Mouse (Mus musculus) layer of hippocampus, postnatal 36 days (tissue): ENCODE data around the gene Fam222b. TPM values are rescaled to one million over a fixed set of nuclear protein-coding genes. Genes with fewer than 3 reads are reported as not detected.

ENCODE experiments used
- DNase-seq, 2 experiments: peaks; one replicate each; pipeline ENCODE4 v3.0.0; 2022
- total RNA-seq, 2 experiments: library from RNA; stranded (reverse); gene quantifications; 2 replicates each; pipeline ENCODE4 v1.2.3; 2021

Gene Fam222b
- total RNA-seq, 2 experiments from 2014 or later = 29.5 to 33.0 TPM

DNA sequence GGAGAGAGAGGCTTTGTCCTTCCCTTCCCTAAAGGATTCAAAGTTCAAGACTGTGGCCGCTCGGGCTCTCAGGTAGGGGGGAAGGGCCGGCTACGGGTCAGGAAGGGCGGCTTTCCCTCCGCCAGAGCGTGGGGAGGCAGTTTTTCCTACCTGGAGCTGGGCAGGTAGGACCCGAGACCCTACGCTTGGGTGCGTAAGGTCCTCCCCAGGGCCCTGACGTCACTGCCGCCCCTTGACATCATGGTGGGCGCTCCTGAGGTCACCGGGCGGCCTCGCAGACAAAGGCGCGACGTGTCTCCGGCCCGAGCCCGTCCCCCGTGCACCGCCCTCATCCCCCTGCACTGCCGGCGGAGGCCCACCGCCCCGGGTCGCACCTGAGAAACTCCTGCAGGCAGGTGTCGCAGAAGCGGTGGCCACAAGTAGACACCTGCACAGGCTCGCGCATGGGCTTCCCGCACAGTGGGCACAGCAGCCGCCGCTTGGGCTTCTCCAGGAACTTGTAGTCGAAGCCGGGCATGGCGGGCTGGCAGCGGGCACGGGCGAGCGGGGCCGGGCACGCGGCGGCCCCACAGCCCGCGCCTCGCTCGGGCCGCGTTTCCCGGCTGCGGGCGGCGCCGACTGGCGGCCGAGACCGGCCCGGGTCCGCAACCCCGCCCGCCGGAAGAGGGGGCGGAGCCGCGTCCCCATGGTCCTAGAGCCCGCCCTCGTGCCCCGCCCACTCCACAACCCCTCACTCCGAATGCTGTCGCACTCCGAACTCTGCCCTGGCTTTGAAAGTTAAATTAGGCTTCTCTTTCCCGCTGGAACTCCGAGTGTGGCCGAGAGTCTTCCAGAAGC is 70.7 kb downstream of the Fam222b start, which contains the start of gene Traf4:
Traf4 (minus strand) TSS at position 666 of the 837 bp plus-strand sequence.
- peak; percentile 72 to 75 for DNase-seq

DNA sequence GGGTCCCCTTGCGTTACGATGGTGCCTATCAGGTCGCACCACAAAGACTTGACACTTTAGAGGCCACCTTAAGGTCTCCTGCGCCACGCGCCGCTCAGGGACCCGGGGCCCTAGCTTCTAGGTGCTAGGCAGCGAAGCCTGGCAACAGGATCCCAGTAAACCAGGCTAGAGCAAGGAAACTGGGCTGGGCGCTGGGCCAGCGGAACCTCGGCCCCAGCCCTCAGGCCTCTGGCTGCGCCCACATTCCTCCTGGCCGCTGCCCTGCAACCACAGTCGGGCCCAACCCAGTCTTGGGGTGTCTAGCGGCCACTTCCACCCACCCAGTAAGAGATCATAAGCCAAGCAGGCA is 71.3 kb downstream of the Fam222b start:
- DNase-seq = no peak

DNA sequence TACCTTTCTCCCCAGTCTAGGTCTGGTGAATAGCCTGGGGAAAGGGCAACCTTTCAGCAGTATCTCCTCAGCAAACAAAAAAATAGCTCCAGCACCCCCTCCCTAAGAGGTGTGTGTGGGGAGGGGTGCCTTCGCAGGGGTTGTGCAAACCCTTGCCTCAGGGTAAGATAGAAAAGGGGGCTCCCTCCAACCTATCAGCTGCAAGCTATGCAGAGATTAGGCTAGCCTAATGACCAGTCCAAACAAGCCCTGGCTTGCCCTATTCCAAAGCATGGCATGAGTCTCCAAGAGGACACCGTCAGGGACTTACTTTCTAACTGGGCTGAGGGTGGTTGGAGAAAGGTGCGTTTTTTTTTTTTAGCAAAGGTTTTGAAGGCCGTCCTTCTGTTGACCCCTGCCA is 71.7 kb downstream of the Fam222b start:
- no peak for DNase-seq

DNA sequence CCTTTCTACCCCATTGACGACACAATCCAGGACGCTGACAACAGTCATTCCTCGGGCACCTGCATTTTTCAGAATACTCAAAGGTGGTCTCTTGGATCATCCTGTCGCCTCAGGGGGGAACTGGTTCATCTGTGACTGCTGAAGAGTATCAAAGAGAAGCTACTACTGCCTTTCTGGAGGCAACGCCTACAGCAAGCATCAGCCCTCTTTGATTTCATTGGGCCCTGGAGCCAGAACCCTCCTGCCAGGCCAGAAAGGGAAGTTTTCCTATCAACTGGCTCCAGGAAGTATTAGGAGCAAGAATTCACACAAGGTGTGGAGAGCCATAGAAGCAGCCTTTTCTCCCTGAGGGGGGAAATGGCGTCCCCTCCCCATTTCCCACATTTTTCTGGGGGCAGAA is 72.2 kb downstream of the Fam222b start:
- no peak for DNase-seq

DNA sequence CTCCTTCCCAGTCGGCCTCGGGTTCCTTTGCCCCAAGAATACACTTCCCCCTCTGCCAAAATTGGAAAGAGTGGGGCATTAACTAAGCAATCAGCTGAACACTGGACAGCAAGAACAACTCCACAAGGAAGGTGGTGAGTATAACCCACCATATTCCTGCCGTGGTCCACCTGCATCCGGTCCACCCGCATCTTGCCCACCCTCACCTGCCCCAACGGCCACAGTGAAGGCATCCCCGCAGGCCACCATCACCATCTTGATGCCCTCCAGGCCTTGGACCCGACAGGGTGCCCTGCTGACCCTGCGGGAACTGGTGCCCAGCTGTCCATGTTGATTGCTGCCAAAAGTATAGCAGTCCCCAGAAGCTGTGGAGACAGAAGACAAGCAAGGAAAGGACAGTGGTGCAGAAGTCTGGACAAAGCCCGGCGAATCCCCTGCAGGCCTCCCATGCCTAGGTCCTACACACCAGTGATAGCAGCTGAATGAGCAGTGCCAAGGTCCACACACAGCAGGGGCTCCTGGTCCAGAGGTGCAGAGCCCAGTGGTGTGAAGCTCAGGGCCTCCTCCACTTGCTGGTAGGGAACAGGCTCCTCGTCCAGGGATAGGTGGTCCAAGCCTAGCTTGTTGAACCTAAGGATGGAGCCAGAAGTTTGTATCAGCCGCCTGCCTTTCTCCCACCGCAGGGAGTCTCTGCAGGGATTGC is 72.9 kb downstream of the Fam222b start:
- no peak for DNase-seq

DNA sequence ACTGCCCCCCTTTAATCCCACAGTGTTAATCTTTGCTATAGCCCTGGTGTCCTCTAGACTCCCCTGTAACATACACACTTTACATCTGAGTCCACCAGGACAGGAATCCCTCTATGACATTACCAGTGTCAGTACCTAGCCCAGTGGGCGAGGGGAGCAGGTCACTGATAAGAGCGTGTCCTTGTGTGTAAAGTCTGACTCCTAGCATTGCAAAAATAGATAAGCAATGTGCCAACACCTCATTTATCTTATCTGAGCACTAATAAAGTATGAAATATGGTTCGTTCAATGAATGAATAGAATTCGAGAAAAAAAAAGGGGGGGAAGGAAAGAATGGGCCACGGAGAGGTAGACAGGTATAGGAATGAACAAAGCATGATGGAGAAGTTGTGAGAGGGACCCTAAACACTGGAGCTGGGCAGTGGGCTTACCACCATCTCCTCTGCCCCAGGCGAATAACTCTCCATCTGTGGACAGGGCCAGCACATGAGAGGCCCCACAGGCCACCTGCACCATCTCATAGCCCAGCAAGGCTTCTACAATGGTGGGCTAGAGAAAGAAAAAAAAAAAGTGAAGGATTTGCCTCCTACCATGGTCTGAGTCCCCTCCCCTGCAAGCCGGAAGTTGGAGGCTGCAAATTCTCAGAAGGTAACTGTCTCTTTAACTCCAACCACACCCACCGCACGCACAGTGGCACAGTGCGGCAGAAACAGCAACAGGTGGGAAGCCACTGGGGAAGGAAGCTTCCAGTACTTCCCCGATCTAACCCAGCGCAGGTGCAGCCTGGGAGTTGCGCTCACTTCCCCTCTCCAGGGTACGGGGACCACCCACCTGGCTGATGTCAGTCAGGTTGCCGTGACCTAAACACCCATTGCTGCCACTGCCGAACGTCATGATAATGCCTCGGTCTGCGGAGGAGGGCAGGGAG is 74.3 kb downstream of the Fam222b start:
- DNase-seq = no peak

DNA sequence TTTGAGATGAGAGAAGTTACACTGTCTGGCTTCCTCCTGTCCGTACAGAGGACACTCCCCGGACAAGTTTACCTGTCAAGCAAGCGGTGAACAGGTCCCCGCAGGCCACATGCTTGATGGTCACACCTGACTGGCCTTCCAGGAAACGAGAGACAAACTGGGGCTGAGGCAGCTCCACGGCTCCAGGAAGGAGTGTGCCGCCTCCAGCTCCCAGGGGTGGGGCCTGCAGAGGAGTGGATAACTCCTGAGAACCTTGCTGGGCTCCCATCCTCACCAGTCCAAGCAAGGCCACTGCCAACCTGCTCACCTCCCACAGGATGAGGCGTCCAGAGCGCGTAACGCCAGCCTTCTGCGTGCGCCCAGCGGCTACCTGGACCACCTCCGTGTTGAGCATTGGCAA is 75.8 kb downstream of the Fam222b start:
- DNase-seq = no peak

DNA sequence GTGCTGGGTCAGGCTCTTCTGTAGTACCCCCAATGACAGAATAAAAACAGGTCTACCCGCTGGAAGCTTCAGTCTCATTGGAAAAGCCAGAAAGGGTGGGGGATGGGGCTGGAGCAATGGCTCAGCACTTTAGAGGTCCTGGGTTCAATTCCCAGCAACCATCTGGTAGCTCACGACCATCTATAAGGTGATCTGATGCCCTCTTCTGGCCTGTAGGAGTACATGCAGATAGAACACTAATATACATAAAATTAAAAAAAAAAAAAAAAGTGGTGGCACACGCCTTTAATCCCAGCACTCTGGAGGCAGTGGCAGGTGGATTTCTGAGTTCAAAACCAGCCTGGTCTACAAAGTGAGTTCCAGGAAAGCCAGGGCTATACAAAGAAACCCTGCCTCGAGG is 76.9 kb downstream of the Fam222b start:
- no peak for DNase-seq

DNA sequence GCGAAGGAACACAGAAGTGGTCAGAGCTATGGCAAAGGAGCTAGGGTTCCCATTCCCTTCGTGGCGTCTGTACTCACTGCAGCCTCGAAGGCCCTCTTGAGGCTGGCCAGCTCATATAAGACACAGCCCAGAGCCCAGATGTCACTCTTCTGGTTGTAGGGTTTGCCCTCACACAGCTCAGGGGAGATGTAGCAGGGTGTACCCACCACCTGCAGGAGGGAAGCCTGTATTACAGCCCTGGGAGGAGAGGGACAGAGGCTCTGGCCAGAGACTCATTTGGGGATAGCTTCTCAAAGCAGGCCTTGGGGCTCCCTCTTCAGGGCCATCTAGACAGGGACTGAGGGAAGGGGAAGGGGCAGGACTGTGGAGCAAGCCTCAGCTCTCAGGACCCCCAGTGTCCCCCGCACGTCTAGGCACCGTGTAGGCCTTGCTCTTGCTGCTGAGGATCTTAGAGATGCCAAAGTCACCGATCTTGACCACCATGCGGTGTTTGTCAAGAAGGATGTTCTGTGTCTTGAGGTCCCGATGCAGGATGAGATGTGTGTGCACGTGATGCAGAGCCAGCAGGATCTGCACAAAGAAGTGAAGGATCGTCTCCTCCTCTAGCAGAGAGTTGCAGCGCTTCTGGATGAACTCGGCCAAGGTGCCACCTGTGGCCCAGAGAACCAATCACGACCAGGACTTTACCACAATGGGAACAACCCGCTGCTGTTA is 77.7 kb downstream of the Fam222b start:
- no peak for DNase-seq

DNA sequence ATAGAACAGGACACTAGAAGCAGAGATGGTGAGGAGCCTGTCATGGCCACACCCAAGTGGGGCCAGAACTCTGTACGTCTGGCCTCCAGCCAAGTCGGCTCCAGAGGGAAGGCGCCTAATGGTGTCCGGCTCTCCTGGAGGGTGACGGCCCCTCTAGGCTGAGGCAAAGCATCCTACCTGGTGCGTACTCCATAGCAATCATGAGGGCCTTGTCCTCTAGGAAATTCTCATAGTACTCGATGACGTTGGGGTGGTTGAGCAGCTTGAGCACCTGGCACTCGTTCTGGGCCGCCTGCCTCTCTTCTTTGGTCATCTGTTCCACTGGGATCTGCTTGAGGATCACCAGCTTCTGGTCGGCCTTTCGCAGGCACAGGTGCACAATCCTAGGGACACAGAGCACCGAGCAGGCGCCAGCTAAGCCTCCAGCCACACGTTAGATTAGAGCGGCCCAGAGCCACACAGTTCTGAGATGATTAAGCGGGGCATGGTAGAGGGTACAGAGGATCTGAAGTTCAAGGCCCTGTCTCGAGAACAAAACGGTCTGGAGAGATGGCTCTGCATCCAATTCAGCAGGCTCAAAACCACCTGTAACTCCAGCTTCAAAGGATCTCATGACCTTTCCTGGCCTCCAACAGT is 78.4 kb downstream of the Fam222b start:
- DNase-seq = no peak

DNA sequence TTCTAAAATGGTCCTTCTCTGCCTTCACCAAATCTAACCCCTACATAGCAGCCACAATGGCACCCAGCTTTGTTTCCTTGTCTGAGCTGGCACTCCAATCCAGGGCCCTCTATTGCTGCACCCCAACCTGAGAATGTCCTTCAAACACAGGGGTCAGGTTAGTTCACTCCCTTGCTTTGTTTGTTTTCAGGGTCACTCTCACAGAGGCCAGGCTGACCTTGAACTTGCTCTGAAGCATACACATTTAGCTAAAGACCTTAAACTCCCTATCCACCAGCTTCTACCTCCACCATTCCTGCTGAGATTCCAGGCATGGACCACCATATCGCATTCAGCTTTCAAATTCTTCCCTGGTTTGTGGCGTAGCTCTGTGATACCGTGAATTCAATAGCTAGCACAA is 80.0 kb downstream of the Fam222b start:
- DNase-seq = no peak

DNA sequence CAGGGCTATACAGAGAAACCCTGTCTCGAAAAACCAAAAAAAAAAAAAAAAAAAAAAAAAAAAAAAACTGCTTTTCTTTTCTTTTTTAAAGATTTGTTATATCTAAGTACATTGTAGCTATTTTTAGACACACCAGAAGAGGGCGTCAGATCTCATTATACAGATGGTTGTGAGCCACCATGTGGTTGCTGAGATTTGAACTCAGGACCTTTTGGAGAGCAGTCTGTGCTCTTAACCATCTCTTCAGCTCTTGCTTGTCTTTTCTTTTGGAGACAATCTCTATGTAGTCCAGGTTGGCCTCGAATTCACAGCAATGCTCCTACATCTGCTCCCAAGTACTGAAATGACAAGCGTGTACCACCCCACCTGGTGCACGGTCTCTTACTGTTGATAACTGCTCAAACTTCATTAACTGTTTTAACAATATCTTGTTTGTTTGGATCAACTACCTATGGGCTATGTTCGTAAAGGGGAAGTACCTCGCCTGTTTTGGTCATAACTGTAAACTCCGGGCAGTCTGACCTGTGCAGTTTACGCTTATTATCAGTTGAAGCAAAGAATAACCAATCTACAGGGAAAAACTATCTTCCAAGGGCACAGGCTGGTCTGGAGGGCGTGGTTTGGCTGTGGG is 81.4 kb downstream of the Fam222b start:
- DNase-seq = no peak

DNA sequence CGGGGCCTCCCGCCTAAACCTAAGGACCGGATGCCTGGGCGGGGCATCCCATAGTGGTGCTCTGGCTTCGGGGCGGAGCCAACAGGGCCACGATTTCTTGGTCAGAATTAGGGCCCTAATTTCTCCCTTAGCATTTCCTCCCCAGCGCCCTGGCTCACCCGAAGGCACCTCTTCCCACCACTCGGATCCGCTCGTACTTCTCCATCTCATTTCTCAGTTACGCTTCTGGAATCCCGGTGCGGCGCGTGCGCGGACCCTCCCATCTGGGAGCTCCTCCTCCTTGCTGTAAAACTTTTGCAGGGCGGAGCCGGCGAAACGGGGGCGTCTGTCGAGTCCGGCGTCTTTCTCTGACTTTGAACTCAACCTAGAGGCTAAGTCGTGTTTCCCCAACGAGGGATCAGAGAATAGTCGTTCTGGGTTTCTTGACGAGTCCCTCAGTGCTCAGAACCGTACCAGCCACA is 82.0 kb downstream of the Fam222b start, which contains the start of the genes Nek8 and Tlcd1:
Nek8 (minus strand) TSS at position 274 of the 461 bp plus-strand sequence.
Tlcd1 (plus strand) TSS at position 310 of the 461 bp plus-strand sequence.
- peak; percentile 83 to 84 for DNase-seq

DNA sequence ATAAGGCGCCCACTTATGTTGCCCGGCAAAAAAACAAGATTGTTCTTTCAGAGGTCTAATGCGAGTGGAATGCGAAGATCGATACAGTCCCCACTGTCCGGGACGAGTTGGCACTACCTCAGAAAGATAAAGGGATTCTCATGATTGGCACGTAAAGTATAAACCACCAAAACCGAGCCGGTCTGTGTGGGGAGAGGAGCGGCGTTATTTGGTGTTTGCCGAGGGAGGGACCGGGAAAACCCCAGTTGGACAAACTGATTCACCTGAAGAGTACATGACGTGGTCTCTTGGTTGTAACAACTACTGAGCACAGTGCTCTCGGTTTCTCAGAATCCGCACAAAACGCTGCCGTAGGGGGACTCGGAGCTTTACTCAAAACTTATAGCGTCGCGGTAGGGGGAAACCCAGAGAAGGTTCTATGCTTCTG is 82.5 kb downstream of the Fam222b start:
- DNase-seq = no peak

DNA sequence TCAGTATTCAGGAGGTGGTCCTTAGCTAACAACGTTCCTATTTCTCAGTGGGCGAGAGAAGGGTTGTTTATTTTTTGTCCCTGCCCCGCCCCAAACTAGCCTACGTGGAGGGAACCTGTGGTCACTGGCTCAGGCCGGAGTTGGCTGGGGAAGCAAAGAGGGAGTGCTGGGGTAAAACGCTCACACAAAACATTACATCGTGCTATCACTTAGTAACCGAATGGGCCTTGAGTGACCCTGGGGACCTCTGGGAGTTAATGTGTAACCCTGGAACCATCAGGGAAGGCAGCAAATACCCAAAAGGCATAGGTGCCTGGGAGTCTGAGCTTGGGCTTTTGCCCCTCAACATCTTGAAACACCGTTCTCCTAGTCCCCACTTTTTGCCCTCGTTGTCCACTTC is 83.0 kb downstream of the Fam222b start:
- no peak for DNase-seq

DNA sequence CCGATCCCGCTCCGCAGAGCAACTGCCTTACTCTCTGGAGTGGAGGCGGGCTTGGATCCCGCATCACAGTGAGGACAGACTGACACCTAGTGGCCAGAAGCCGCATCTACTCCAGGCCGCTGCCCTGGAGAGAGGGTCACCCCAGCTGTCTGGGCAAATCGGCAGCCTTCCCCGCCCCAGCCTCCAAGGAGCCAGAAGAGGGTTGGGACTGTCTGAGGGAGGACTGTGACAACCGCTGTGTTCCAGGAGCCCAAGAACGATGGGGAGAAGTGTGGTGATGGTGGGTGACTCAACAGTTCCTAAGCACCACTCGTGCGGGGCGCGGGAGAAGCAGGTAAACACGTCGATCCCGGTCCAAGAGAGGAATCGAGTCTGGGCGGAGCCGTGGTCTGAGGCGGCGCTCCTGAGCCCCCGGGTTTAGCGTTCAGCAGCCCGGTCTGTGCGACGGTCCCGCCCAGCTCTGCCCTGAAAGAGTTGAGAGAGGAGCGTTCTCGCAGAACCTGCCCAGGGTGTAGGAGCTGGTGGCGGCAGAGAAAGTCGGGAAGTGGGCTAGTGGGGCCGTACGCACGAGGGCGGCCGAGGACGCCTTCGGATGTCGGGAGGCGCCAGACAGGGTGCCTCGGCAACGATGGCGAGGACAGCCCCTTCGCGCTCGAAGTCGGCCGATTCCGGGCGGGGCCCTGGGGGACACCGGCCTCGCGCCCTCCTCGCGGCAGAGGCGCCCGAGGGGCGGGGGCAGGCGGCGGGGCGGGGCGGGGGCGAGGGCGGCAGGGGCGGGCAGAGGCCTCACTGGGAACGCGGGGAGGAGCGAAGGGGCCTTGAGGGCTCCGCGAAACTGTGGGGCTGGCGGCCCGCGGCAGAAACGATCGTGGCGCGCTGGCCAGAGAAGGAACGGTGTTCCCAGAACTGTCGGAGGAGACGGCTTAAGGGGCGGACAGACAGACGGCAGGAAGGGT is 83.7 kb downstream of the Fam222b start:
- DNase-seq = peak; percentile 92 to 93

DNA sequence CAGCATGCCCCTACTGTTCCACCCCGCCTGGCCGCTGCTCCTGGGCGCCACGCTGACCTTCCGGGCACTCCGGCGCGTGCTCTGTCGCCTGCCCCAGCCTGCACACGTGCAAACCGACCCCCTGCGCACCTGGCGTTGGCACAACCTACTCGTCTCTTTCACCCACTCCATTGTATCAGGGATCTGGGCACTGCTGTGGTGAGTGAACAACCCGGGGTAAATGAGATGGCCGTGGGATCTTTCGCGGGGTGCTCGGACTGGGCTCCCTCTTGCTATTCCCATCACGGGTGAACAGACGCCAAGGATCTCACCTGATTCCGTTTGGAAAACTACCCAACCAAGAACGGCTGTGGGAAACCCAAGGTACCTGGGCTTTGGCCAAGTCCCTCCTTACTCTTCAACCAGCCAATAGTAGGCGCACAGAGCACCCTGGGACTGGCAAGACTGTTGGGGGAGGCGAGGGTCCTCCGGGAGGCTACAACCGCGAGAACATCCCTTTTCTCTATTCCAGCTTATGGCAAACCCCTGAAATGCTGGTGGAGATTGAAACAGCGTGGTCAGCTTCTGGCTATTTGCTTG is 84.5 kb downstream of the Fam222b start:
- peak; percentile 44 to 55 for DNase-seq

DNA sequence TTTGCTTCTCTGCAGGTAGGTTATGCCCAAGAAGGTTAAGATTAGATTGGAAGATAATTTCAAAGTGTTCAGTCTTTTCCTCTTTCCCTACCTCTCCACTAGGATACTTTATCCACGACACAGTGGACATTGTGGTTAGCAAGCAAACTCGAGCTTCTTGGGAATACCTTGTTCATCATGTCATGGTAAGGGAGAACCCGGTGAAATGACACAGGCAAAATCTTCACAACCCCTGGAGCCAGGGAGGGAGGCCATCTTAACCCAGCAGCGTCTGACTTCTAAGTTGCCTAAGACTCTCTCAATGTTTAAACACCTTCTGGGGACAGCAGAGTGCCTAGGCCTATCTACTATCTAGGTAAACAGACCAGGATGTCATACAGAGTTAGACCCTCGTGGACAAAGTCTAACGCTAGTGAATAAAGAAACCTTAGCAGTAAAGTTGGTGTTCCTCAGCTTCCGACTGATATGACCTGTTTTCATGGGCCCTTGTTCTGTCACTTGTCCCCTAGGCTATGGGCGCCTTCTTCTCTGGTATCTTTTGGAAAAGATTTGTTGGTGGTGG is 85.1 kb downstream of the Fam222b start:
- DNase-seq = no peak
